Mouse (Mus musculus): ENCODE results near the gene Syt6.

Syt6 gene

GRCm38 (mm10) chr3:103597586-103597985 lies 22.6 kb downstream of the Syt6 start:
- DNase-seq (ENCODE audit: extremely low spot score, low read depth, low spot score), result no peak

GRCm38 (mm10) chr3:103601011-103601410 lies 26.0 kb downstream of the Syt6 start:
- no peak for DNase-seq (ENCODE audit: extremely low spot score, low read depth, low spot score)

- DNase-seq (ENCODE audit: extremely low spot score, low read depth, low spot score), result no peak
Observed at GRCm38 (mm10) chr3:103601561-103601960, 26.5 kb downstream of the Syt6 start.

GRCm38 (mm10) chr3:103606045-103606597 lies 31.1 kb downstream of the Syt6 start:
- DNase-seq (ENCODE audit: extremely low spot score, low read depth, low spot score), result no peak

GRCm38 (mm10) chr3:103606660-103607595 lies 31.9 kb downstream of the Syt6 start:
- no peak for DNase-seq (ENCODE audit: extremely low spot score, low read depth, low spot score)

GRCm38 (mm10) chr3:103610231-103610630 lies 35.2 kb downstream of the Syt6 start:
- no peak for DNase-seq (ENCODE audit: extremely low spot score, low read depth, low spot score)

GRCm38 (mm10) chr3:103612636-103613355 lies 37.8 kb downstream of the Syt6 start:
- no peak for DNase-seq (ENCODE audit: extremely low spot score, low read depth, low spot score)

GRCm38 (mm10) chr3:103615621-103616020 lies 40.6 kb downstream of the Syt6 start:
- DNase-seq (ENCODE audit: extremely low spot score, low read depth, low spot score), result no peak

GRCm38 (mm10) chr3:103616981-103617380 lies 42.0 kb downstream of the Syt6 start:
- peak; percentile 18 for DNase-seq (ENCODE audit: extremely low spot score, low read depth, low spot score)

- DNase-seq (ENCODE audit: extremely low spot score, low read depth, low spot score), result no peak
Observed at GRCm38 (mm10) chr3:103620101-103620500, 45.1 kb downstream of the Syt6 start.

GRCm38 (mm10) chr3:103623893-103624470 lies 49.0 kb downstream of the Syt6 start:
- no peak for DNase-seq (ENCODE audit: extremely low spot score, low read depth, low spot score)

- no peak for DNase-seq (ENCODE audit: extremely low spot score, low read depth, low spot score)
Observed at GRCm38 (mm10) chr3:103624591-103625051, 49.6 kb downstream of the Syt6 start.

GRCm38 (mm10) chr3:103625169-103625568 lies 50.1 kb downstream of the Syt6 start:
- no peak for DNase-seq (ENCODE audit: extremely low spot score, low read depth, low spot score)

GRCm38 (mm10) chr3:103626481-103626880 lies 51.5 kb downstream of the Syt6 start:
- no peak for DNase-seq (ENCODE audit: extremely low spot score, low read depth, low spot score)

- DNase-seq (ENCODE audit: extremely low spot score, low read depth, low spot score), result no peak
Observed at GRCm38 (mm10) chr3:103627661-103628060, 52.6 kb downstream of the Syt6 start.

GRCm38 (mm10) chr3:103633124-103633523 lies 58.1 kb downstream of the Syt6 start:
- no peak for DNase-seq (ENCODE audit: extremely low spot score, low read depth, low spot score)

GRCm38 (mm10) chr3:103633831-103634230 lies 58.8 kb downstream of the Syt6 start:
- no peak for DNase-seq (ENCODE audit: extremely low spot score, low read depth, low spot score)

GRCm38 (mm10) chr3:103634256-103634655 lies 59.2 kb downstream of the Syt6 start:
- no peak for DNase-seq (ENCODE audit: extremely low spot score, low read depth, low spot score)

- no peak for DNase-seq (ENCODE audit: extremely low spot score, low read depth, low spot score)
Observed at GRCm38 (mm10) chr3:103637641-103638040, 62.6 kb downstream of the Syt6 start.

- no peak for DNase-seq (ENCODE audit: extremely low spot score, low read depth, low spot score)
Observed at GRCm38 (mm10) chr3:103640226-103640803, 65.3 kb downstream of the Syt6 start.

GRCm38 (mm10) chr3:103641301-103641700 lies 66.3 kb downstream of the Syt6 start:
- no peak for DNase-seq (ENCODE audit: extremely low spot score, low read depth, low spot score)

Data from hindlimb bud, embryonic 11.5 days (tissue).